Mouse (Mus musculus) stomach, postnatal 0 days (tissue): ENCODE measurements around the gene Myo10. TPM values are rescaled to one million over a fixed set of nuclear protein-coding genes. Genes with fewer than 3 reads are reported as not detected.
A peak's percentile ranks its signal among the peaks of the same experiment; 100 is the strongest.

Experiments
- ATAC-seq: fragments of 200-750 bp; cut with Nextera tagmentation; 2 replicates; pipeline ENCODE4 v1.8.0; 2017; ENCODE audit not compliant: low FRiP score, low TSS enrichment
- DNase-seq: peaks from one replicate; pipeline ENCODE4 v3.0.0-alpha.2; 2016; ENCODE audit warnings: low spot score
- H3K27ac ChIP-seq: fragments of 300-500 bp; sonication (generic); replicated peaks from 2 replicates; pipeline ENCODE4 v1.5.1; 2014; ENCODE audit warnings: mild to moderate bottlenecking, control low read depth
- H3K27me3 ChIP-seq: fragments of 300-500 bp; sonication (generic); 2 replicates; pipeline ENCODE4 v1.6.1; 2014; ENCODE audit warnings: low read length; ENCODE audit not compliant: control insufficient read depth, insufficient read depth
- H3K36me3 ChIP-seq: fragments of 300-500 bp; sonication (generic); 2 replicates; pipeline ENCODE4 v1.6.1; 2014; ENCODE audit warnings: low read length, mixed read lengths; ENCODE audit not compliant: control insufficient read depth, insufficient read depth
- H3K4me1 ChIP-seq: fragments of 300-500 bp; sonication (generic); replicated peaks from 2 replicates; pipeline ENCODE4 v1.6.1; 2014; ENCODE audit warnings: antibody characterized with exemption; ENCODE audit not compliant: control insufficient read depth, insufficient read depth
- H3K4me2 ChIP-seq: fragments of 300-500 bp; sonication (generic); replicated peaks from 2 replicates; pipeline ENCODE4 v1.6.1; 2014; ENCODE audit warnings: low read depth, mild to moderate bottlenecking, control low read depth, moderate library complexity
- H3K4me3 ChIP-seq: fragments of 300-500 bp; sonication (generic); 2 replicates; pipeline ENCODE4 v1.5.1; 2014; ENCODE audit warnings: low read depth, low read length, control low read depth
- H3K9ac ChIP-seq: fragments of 300-500 bp; sonication (generic); 2 replicates; pipeline ENCODE4 v1.6.1; 2014; ENCODE audit warnings: mild to moderate bottlenecking, low read length, control low read depth, mixed read lengths
- H3K9me3 ChIP-seq: fragments of 300-500 bp; sonication (generic); 2 replicates; pipeline ENCODE4 v1.6.1; 2016; ENCODE audit warnings: low read length; ENCODE audit not compliant: control insufficient read depth
- CTCF ChIP-seq: IDR thresholded peaks from 2 replicates; pipeline ENCODE4 v1.5.1; 2016; ENCODE audit warnings: antibody characterized with exemption, low read depth, mild to moderate bottlenecking, moderate library complexity
- EP300 ChIP-seq: optimal IDR thresholded peaks from 2 replicates; pipeline ENCODE3; 2016; ENCODE audit warnings: antibody characterized with exemption
- WGBS: fragments of 180-500 bp; shearing (Covaris S2); extraction: QIAGEN DNeasy Blood & Tissue Kit; methylation state at CpG from one replicate; pipeline ENCODE4 v1.1.7; 2014; 5-methylcytosine and 5-hydroxymethylcytosine counted together
- polyA plus RNA-seq: library from polyadenylated mRNA; unstranded; fragments of >200 nt; fragmentation: Nextera tagmentation; extraction: Ambion mirVana; gene quantifications from 2 replicates; pipeline ENCODE4 v1.2.1, GENCODE M21; 2015

Gene Myo10
- polyA plus RNA-seq, 1 experiment from 2014 or later, result 15.8 TPM

DNA sequence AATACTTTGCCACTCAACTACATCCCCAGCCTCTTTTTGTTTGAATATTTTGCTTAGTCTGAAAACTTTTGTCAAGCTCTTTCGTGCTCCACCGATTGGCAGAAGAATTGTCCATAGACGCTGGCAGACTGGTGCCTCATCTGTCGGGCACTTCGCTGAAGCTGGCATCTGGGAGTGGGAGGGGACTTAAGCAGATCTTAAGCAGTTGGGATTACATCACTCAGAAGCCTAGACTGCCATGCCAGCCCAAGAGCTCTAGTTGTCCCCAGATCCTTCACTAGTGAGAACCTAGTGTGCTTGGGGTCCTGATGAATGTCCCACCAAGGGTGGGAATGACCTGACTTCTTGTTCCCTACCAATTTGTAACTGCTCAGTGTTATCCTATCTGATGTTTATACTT is 138.0 kb downstream of the Myo10 start:
- WGBS, result 65% methylated on average over 5 of the region's 5 CpGs
- no peak for ATAC-seq
- DNase-seq, result no peak
- Histone ChIP-seq H3K4me1 (peaks cover 2% of the 10 kb centered on the region; the same call in 1 of the 2 replicates), H3K36me3 (0 out of 2 replicates have a peak, but pooled peaks cover 2% of the 10 kb centered on the region), H3K4me3 (no peak overlapping the region), H3K4me2 (no peak overlapping the region), H3K9ac (no peak overlapping the region), H3K27me3 (no peaks in the 10 kb centered on the region), H3K9me3 (no peaks in the 10 kb centered on the region), H3K27ac (no peak overlapping the region)
- TF ChIP-seq CTCF, result no peak
- TF ChIP-seq EP300, result no peak

DNA sequence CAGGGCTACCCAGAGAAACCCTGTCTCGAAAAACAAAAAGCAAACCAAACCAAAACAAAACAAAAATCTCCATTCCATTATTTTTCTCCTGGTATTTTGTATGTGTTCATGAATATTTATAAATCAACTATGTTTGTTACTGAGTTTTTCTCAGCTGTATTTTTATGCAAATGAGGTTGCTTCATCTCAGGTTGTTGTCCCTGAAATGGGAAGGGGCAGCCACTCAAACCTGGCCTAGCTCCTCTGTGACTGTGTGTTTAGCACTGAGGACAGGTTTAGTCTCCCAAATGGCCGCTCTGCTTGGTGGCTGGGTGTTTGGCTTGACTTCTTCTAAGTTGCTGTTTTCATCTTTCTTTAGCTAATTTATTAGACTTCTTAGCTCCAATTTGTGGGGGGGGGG is 138.7 kb downstream of the Myo10 start:
- H3K9me3 ChIP-seq, result no peaks in the 10 kb centered on the region
- no peak overlapping the region for H3K27ac ChIP-seq
- DNase-seq, result no peak
- H3K4me3 ChIP-seq, result no peak overlapping the region
- WGBS, result 85% methylated on average over 2 of the region's 2 CpGs
- no peak for TF ChIP-seq CTCF
- H3K4me2 ChIP-seq, result no peak overlapping the region
- peaks cover 5% of the 10 kb centered on the region; the same call in 1 of the 2 replicates for H3K4me1 ChIP-seq
- H3K9ac ChIP-seq, result no peak overlapping the region
- 0 out of 2 replicates have a peak, but pooled peaks cover 2% of the 10 kb centered on the region for H3K36me3 ChIP-seq
- ATAC-seq, result no peak
- no peaks in the 10 kb centered on the region for H3K27me3 ChIP-seq

DNA sequence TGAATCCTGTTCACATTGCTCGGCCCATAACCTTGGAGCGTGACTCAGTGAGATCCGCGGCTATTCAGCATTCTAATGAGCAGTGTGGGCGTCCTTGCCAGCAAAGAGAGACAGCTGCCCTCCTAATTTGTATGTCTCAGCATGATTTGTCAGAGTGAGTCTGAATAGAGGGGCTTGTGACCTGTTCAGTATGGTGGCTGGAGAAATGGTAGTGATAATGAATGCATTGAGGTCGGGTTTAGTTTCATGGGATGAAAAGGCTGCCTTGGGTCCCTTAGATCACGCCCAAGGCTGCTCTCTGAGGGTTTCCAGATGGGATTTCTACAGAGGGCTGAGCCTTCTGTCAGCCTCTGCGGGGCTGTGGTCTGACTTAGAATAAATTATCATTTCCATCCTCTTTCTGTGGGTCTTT is 139.5 kb downstream of the Myo10 start:
- Histone ChIP-seq H3K27me3 (no peaks in the 10 kb centered on the region), H3K27ac (no peak overlapping the region)
- WGBS, result 38% methylated on average over 8 of the region's 8 CpGs

DNA sequence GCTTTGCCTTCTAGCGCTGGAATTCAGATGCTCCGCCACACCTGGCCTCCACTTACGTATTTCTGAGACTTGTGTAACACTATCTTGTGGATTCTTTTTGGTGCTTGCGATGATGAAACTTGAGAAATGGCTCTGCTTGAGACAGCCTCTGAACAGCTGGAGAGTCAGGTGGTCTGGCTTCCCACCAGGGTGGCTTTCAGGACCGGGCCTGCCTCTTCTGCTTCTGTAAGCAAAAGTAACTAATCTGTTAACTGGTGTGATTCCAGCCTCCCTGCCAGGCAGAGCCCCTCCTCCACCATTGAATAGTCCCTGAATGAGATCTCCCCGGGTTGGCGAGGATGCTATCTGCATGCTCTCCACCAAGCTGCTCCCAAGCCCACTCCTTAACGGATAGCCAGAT is 140.0 kb downstream of the Myo10 start:
- Histone ChIP-seq H3K9ac (no peak overlapping the region), H3K27me3 (no peaks in the 10 kb centered on the region), H3K9me3 (no peaks in the 10 kb centered on the region), H3K4me1 (peaks cover 5% of the 10 kb centered on the region; the same call in 1 of the 2 replicates), H3K4me2 (no peak overlapping the region), H3K36me3 (no peaks in the 10 kb centered on the region), H3K4me3 (no peak overlapping the region), H3K27ac (no peak overlapping the region)
- ATAC-seq, result no peak
- DNase-seq, result no peak
- 36% methylated on average over 8 of the region's 8 CpGs for WGBS
- no peak for TF ChIP-seq EP300
- TF ChIP-seq CTCF, result no peak

More for the DNA sequence above, 139.5 kb downstream of the Myo10 start:
- ATAC-seq (no peak), DNase-seq (no peak)
- Histone ChIP-seq H3K36me3 (no peaks in the 10 kb centered on the region), H3K9ac (no peak overlapping the region), H3K4me1 (peaks cover 5% of the 10 kb centered on the region; the same call in 1 of the 2 replicates), H3K4me2 (no peak overlapping the region), H3K4me3 (no peak overlapping the region), H3K9me3 (no peaks in the 10 kb centered on the region)
- no peak for TF ChIP-seq CTCF
- TF ChIP-seq EP300, result no peak

DNA sequence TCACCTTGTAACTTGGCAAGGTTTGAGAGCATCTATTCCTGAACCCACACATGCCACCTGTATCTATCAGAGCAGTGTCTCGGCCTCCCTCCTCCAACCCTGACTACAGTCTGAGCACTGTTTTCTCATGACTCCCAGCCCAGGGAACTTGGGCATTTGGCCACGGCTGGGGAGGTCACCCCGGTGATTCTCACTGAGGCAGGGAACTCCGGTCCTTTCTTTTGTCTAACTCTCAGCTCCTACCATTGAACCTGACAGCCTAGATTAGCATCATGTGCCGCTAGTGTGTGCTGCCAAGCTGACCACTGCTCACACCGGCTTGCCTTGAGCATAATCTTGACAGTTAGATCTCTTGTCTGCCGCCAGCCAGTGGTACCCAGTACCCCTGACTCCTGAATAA is 140.8 kb downstream of the Myo10 start:
- H3K9me3 ChIP-seq, result no peaks in the 10 kb centered on the region
- no peak for DNase-seq
- H3K36me3 ChIP-seq, result no peaks in the 10 kb centered on the region
- no peak for TF ChIP-seq EP300
- no peak for TF ChIP-seq CTCF
- no peak overlapping the region for H3K27ac ChIP-seq
- no peaks in the 10 kb centered on the region for H3K27me3 ChIP-seq
- H3K4me3 ChIP-seq, result no peak overlapping the region
- H3K9ac ChIP-seq, result no peak overlapping the region
- ATAC-seq, result no peak
- 82% methylated on average over 7 of the region's 7 CpGs for WGBS
- peaks cover 5% of the 10 kb centered on the region; the same call in 1 of the 2 replicates for H3K4me1 ChIP-seq
- no peak overlapping the region for H3K4me2 ChIP-seq

DNA sequence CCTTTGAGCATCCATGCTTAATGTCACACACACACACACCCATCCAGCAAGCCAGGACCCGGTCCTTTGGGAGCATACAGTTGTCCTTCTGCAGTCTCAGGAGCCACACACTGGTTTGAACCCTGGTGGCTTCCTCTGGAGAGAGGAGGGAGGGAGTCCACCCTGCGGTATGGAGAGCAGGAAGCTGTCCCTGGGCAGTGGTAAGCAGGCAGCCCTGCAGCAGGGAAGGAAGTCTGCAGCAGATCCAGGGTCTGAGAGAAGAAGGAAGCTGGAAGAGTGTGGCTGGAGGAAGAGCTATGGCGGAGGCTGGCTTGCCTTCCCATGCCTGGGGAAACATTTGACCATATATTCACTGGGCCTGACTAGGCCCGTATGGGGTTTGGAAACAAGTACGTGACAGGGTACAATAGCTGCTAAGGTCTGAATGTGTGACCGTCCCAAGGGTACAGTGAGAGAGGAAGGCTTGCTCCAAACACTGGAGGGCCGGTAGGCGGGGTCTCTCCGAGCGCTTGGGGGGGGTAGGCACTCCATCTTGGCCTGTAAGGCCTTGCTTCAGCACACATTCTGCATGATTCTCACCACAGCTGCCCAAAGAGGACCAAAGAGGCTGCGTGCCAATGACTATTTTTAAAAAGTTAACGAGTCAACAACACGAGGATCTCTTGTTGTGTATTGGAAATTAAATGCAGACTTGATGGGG is 142.5 kb downstream of the Myo10 start:
- H3K4me1 ChIP-seq, result peaks cover 3% of the 10 kb centered on the region; the same call in 1 of the 2 replicates
- no peak overlapping the region for H3K9ac ChIP-seq
- 79% methylated on average over 13 of the region's 13 CpGs for WGBS
- TF ChIP-seq EP300 (no peak), CTCF (no peak)
- DNase-seq (no peak), ATAC-seq (no peak)
- 0 out of 2 replicates have a peak overlapping the region, but pooled peaks have one; percentile 35 for H3K27ac ChIP-seq
- H3K36me3 ChIP-seq, result no peaks in the 10 kb centered on the region
- H3K4me2 ChIP-seq, result no peak overlapping the region
- H3K27me3 ChIP-seq, result no peaks in the 10 kb centered on the region
- H3K4me3 ChIP-seq, result no peak overlapping the region
- H3K9me3 ChIP-seq, result no peaks in the 10 kb centered on the region
